Mouse (Mus musculus): Measurements from ENCODE around the gene Slc22a14. TPM values are rescaled to one million over a fixed set of nuclear protein-coding genes. Genes with fewer than 3 reads are reported as not detected.

Slc22a14 gene
- polyA plus RNA-seq, 1 experiment from 2014 or later, result not detected

GRCm38 (mm10) chr9:119401351-119401750 is 36.0 kb upstream of the Slc22a14 start:
- H3K9me3 ChIP-seq (replicated peaks; ENCODE audit: control insufficient read depth, low read length), result no peaks in the 10 kb centered on the region
- no peaks in the 10 kb centered on the region for H3K27me3 ChIP-seq (ENCODE audit: control insufficient read depth, insufficient read depth, low read length)
- peaks cover 16% of the 10 kb centered on the region for H3K4me1 ChIP-seq (ENCODE audit: control insufficient read depth, insufficient read depth, low read length)
- H3K27ac ChIP-seq (ENCODE audit: low read depth, low read length), result no peak overlapping the region
- H3K9ac ChIP-seq (ENCODE audit: low read depth, low read length), result no peak overlapping the region
- H3K4me3 ChIP-seq (ENCODE audit: low read depth, low read length), result peak overlapping the region; percentile 90
- no peak for ATAC-seq (replicated peaks; ENCODE audit: insufficient number of reproducible peaks, low FRiP score, low TSS enrichment)
- H3K36me3 ChIP-seq (ENCODE audit: control insufficient read depth, insufficient read depth, low read length), result no peaks in the 10 kb centered on the region
- WGBS (ENCODE audit: insufficient replicate concordance), result 8% methylated on average over 7 of the region's 7 CpGs
- H3K4me2 ChIP-seq, result peak overlapping the region; percentile 89

GRCm38 (mm10) chr9:119394808-119395207 is 29.5 kb upstream of the Slc22a14 start:
- no peak for ATAC-seq (replicated peaks; ENCODE audit: insufficient number of reproducible peaks, low FRiP score, low TSS enrichment)

GRCm38 (mm10) chr9:119390214-119390613 is 24.9 kb upstream of the Slc22a14 start:
- ATAC-seq (replicated peaks; ENCODE audit: insufficient number of reproducible peaks, low FRiP score, low TSS enrichment), result no peak
- H3K4me3 ChIP-seq (ENCODE audit: low read depth, low read length), result no peak overlapping the region
- no peak overlapping the region for H3K9ac ChIP-seq (ENCODE audit: low read depth, low read length)
- H3K27me3 ChIP-seq (ENCODE audit: control insufficient read depth, insufficient read depth, low read length), result no peaks in the 10 kb centered on the region
- 71% methylated on average over 2 of the region's 2 CpGs for WGBS (ENCODE audit: insufficient replicate concordance)
- no peaks in the 10 kb centered on the region for H3K36me3 ChIP-seq (ENCODE audit: control insufficient read depth, insufficient read depth, low read length)
- no peak overlapping the region for H3K4me2 ChIP-seq
- no peak overlapping the region for H3K27ac ChIP-seq (ENCODE audit: low read depth, low read length)
- no peaks in the 10 kb centered on the region for H3K4me1 ChIP-seq (ENCODE audit: control insufficient read depth, insufficient read depth, low read length)
- no peaks in the 10 kb centered on the region for H3K9me3 ChIP-seq (replicated peaks; ENCODE audit: control insufficient read depth, low read length)

More at GRCm38 (mm10) chr9:119394808-119395207, 29.5 kb upstream of the Slc22a14 start:
- Histone ChIP-seq H3K27ac (ENCODE audit: low read depth, low read length) (no peak overlapping the region), H3K27me3 (ENCODE audit: control insufficient read depth, insufficient read depth, low read length) (no peaks in the 10 kb centered on the region), H3K9me3 (replicated peaks; ENCODE audit: control insufficient read depth, low read length) (no peaks in the 10 kb centered on the region), H3K9ac (ENCODE audit: low read depth, low read length) (no peak overlapping the region), H3K4me1 (ENCODE audit: control insufficient read depth, insufficient read depth, low read length) (no peaks in the 10 kb centered on the region), H3K36me3 (ENCODE audit: control insufficient read depth, insufficient read depth, low read length) (no peaks in the 10 kb centered on the region), H3K4me2 (no peak overlapping the region), H3K4me3 (ENCODE audit: low read depth, low read length) (no peak overlapping the region)
- 87% methylated on average over 1 of the region's 1 CpGs for WGBS (ENCODE audit: insufficient replicate concordance)

- H3K27ac ChIP-seq (ENCODE audit: low read depth, low read length), result no peak overlapping the region
- no peak for ATAC-seq (replicated peaks; ENCODE audit: insufficient number of reproducible peaks, low FRiP score, low TSS enrichment)
- H3K36me3 ChIP-seq (ENCODE audit: control insufficient read depth, insufficient read depth, low read length), result no peaks in the 10 kb centered on the region; the same call in 1 of the 2 replicates
- H3K9me3 ChIP-seq (replicated peaks; ENCODE audit: control insufficient read depth, low read length), result no peaks in the 10 kb centered on the region
- H3K27me3 ChIP-seq (ENCODE audit: control insufficient read depth, insufficient read depth, low read length), result no peaks in the 10 kb centered on the region
- H3K4me3 ChIP-seq (ENCODE audit: low read depth, low read length), result no peak overlapping the region
- no peaks in the 10 kb centered on the region for H3K4me1 ChIP-seq (ENCODE audit: control insufficient read depth, insufficient read depth, low read length)
- H3K9ac ChIP-seq (ENCODE audit: low read depth, low read length), result no peak overlapping the region
- no peak overlapping the region for H3K4me2 ChIP-seq
- 42% methylated on average over 5 of the region's 5 CpGs for WGBS (ENCODE audit: insufficient replicate concordance)
Measured at GRCm38 (mm10) chr9:119388956-119389355, 23.6 kb upstream of the Slc22a14 start.

GRCm38 (mm10) chr9:119382603-119383002 is 17.2 kb upstream of the Slc22a14 start:
- Histone ChIP-seq H3K9ac (ENCODE audit: low read depth, low read length) (no peak overlapping the region), H3K4me3 (ENCODE audit: low read depth, low read length) (no peak overlapping the region), H3K27ac (ENCODE audit: low read depth, low read length) (no peak overlapping the region), H3K4me2 (no peak overlapping the region), H3K27me3 (ENCODE audit: control insufficient read depth, insufficient read depth, low read length) (no peaks in the 10 kb centered on the region), H3K36me3 (ENCODE audit: control insufficient read depth, insufficient read depth, low read length) (no peaks in the 10 kb centered on the region; the same call in 1 of the 2 replicates), H3K9me3 (replicated peaks; ENCODE audit: control insufficient read depth, low read length) (no peaks in the 10 kb centered on the region), H3K4me1 (ENCODE audit: control insufficient read depth, insufficient read depth, low read length) (peaks cover 2% of the 10 kb centered on the region; the same call in 1 of the 2 replicates)
- ATAC-seq (replicated peaks; ENCODE audit: insufficient number of reproducible peaks, low FRiP score, low TSS enrichment), result no peak
- 54% methylated on average over 6 of the region's 6 CpGs for WGBS (ENCODE audit: insufficient replicate concordance)

GRCm38 (mm10) chr9:119378231-119378630 is 12.9 kb upstream of the Slc22a14 start:
- Histone ChIP-seq H3K27ac (ENCODE audit: low read depth, low read length) (no peak overlapping the region), H3K4me1 (ENCODE audit: control insufficient read depth, insufficient read depth, low read length) (peaks cover 2% of the 10 kb centered on the region; the same call in 1 of the 2 replicates), H3K9ac (ENCODE audit: low read depth, low read length) (no peak overlapping the region), H3K27me3 (ENCODE audit: control insufficient read depth, insufficient read depth, low read length) (no peaks in the 10 kb centered on the region), H3K4me3 (ENCODE audit: low read depth, low read length) (no peak overlapping the region), H3K36me3 (ENCODE audit: control insufficient read depth, insufficient read depth, low read length) (no peaks in the 10 kb centered on the region), H3K9me3 (replicated peaks; ENCODE audit: control insufficient read depth, low read length) (no peaks in the 10 kb centered on the region), H3K4me2 (no peak overlapping the region)
- WGBS (ENCODE audit: insufficient replicate concordance), result 85% methylated on average over 4 of the region's 4 CpGs
- no peak for ATAC-seq (replicated peaks; ENCODE audit: insufficient number of reproducible peaks, low FRiP score, low TSS enrichment)

- no peaks in the 10 kb centered on the region for H3K9me3 ChIP-seq (replicated peaks; ENCODE audit: control insufficient read depth, low read length)
- no peak for ATAC-seq (replicated peaks; ENCODE audit: insufficient number of reproducible peaks, low FRiP score, low TSS enrichment)
- no peak overlapping the region for H3K27ac ChIP-seq (ENCODE audit: low read depth, low read length)
- H3K4me1 ChIP-seq (ENCODE audit: control insufficient read depth, insufficient read depth, low read length), result no peaks in the 10 kb centered on the region
- H3K27me3 ChIP-seq (ENCODE audit: control insufficient read depth, insufficient read depth, low read length), result no peaks in the 10 kb centered on the region
- no peak overlapping the region for H3K4me2 ChIP-seq
- no peak overlapping the region for H3K9ac ChIP-seq (ENCODE audit: low read depth, low read length)
- H3K4me3 ChIP-seq (ENCODE audit: low read depth, low read length), result no peak overlapping the region
- no peaks in the 10 kb centered on the region for H3K36me3 ChIP-seq (ENCODE audit: control insufficient read depth, insufficient read depth, low read length)
- 59% methylated on average over 6 of the region's 6 CpGs for WGBS (ENCODE audit: insufficient replicate concordance)
Measured at GRCm38 (mm10) chr9:119375556-119375955, 10.2 kb upstream of the Slc22a14 start.

- 65% methylated on average over 3 of the region's 3 CpGs for WGBS (ENCODE audit: insufficient replicate concordance)
- H3K4me1 ChIP-seq (ENCODE audit: control insufficient read depth, insufficient read depth, low read length), result no peaks in the 10 kb centered on the region
- H3K4me2 ChIP-seq, result no peak overlapping the region
- H3K36me3 ChIP-seq (ENCODE audit: control insufficient read depth, insufficient read depth, low read length), result no peaks in the 10 kb centered on the region
- H3K9me3 ChIP-seq (replicated peaks; ENCODE audit: control insufficient read depth, low read length), result no peaks in the 10 kb centered on the region
- H3K27ac ChIP-seq (ENCODE audit: low read depth, low read length), result no peak overlapping the region
- no peaks in the 10 kb centered on the region for H3K27me3 ChIP-seq (ENCODE audit: control insufficient read depth, insufficient read depth, low read length)
- no peak overlapping the region for H3K9ac ChIP-seq (ENCODE audit: low read depth, low read length)
- no peak for ATAC-seq (replicated peaks; ENCODE audit: insufficient number of reproducible peaks, low FRiP score, low TSS enrichment)
- no peak overlapping the region for H3K4me3 ChIP-seq (ENCODE audit: low read depth, low read length)
Measured at GRCm38 (mm10) chr9:119375008-119375407, 9.7 kb upstream of the Slc22a14 start.

- ATAC-seq (replicated peaks; ENCODE audit: insufficient number of reproducible peaks, low FRiP score, low TSS enrichment), result no peak
- Histone ChIP-seq H3K27ac (ENCODE audit: low read depth, low read length) (no peak overlapping the region), H3K4me2 (no peak overlapping the region), H3K27me3 (ENCODE audit: control insufficient read depth, insufficient read depth, low read length) (no peaks in the 10 kb centered on the region), H3K36me3 (ENCODE audit: control insufficient read depth, insufficient read depth, low read length) (no peaks in the 10 kb centered on the region), H3K9me3 (replicated peaks; ENCODE audit: control insufficient read depth, low read length) (no peaks in the 10 kb centered on the region), H3K9ac (ENCODE audit: low read depth, low read length) (no peak overlapping the region), H3K4me3 (ENCODE audit: low read depth, low read length) (no peak overlapping the region), H3K4me1 (ENCODE audit: control insufficient read depth, insufficient read depth, low read length) (no peaks in the 10 kb centered on the region)
- WGBS (ENCODE audit: insufficient replicate concordance), result 67% methylated on average over 4 of the region's 4 CpGs
Measured at GRCm38 (mm10) chr9:119371251-119371650, 5.9 kb upstream of the Slc22a14 start.
